Mouse (Mus musculus): Measurements from ENCODE around the gene Tns1.

The Tns1 gene

GRCm38 (mm10) chr1:74031771-74032609 is 92.3 kb downstream of the Tns1 start:
- DNase-seq, result no peak

DNA sequence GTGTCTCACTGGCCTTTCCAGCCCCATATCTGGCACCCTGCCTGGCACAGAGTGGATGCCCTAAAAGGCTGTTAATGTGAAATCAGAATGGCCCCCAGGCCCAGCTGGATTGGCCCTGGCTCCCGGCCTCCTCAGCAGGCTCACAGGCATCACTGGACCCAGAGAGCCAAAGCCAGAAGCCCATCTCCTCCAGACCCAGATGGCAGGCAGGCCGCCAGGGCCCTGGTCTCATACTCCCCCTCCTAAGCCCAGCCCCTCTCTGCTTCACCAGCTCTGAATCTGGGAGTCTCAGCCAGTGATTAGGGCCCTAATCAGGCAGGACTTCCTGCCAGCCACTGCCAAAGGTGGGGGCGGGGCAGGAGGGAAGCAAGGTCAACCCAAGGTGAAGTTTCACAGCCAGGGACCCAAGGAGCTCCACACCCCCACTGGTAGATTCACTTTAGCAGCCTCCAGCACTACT is 93.3 kb downstream of the Tns1 start:
- peak; percentile 58 for DNase-seq

GRCm38 (mm10) chr1:74030285-74030684 is 94.0 kb downstream of the Tns1 start:
- DNase-seq, result no peak

DNA sequence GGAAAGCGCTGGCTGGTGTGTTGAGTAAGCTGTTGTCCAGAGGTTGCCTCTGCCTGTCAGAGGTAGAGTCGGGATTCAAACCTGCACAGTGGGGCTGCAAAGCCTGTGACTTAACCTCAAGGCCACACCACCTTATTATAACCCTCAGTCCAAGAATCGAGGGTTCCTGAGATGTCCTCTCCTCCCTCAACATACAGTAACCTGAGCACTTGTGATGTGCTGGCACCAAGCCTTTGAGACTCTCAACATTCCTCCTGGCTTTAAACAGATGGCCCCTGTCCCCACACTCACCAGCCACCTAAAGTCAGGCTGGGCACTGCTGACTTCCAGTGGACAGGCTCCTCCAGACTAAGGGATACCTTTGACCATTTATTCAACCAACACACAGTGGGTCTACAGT is 94.6 kb downstream of the Tns1 start:
- no peak for DNase-seq

- DNase-seq, result no peak
These were observed 95.4 kb downstream of the Tns1 start for GRCm38 (mm10) chr1:74028881-74029266.

- DNase-seq, result no peak
These were observed 96.0 kb downstream of the Tns1 start for GRCm38 (mm10) chr1:74028118-74028880.

DNA sequence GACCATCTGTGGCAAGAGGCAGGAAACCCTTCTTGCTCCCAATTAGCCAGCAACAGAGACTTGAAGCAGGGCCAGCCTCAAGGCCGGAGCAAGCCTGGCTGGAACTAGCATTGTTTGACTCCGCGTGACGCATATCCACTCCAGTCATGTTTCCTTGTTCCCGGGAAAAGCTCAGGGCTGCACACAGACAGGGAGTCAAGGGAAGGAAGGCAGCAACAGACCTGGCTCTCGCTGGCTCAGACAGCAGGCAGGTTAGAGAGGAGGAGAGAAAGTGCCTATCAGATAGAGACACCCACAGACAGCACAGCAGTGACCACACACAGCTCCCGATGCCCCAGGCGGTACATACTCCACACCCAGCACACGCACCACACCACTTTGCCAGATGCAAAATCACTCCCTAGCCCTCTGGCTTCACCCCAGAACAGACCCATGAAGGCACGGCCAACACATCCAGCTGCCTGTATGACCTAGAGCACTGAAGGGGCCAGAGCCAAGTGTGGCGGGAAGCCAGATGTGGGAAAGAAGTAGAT is 96.6 kb downstream of the Tns1 start:
- DNase-seq, result peak; percentile 25

- no peak for DNase-seq
These were observed 97.5 kb downstream of the Tns1 start for GRCm38 (mm10) chr1:74026703-74027195.

DNA sequence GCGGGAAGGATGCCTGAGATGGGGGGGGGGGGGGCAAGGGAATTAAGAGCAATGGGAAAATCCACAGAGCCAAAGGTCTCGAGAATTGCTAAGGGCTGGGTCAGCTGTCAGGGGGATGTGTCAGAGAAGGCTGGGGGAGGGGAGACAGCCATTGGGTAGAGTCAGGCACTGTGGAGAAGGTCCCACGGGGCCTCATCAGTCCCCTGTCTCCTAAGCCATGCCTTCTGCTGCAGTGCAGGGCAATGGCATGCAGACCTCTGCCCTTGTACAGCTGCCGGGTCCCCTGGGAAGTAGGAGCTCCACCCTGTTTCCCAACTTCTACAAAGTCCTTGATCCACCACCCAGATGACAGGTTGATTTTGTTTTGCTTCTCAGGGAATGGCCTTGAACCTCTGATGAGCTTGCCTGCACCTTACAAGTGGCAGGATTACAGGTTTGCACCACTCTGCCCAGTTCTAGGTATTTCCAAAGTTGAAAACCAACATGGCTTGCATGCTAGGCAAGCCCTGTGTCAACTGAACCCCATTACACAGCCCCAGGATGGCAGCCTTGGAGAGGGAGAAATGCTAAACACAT is 98.5 kb downstream of the Tns1 start:
- DNase-seq, result no peak

DNA sequence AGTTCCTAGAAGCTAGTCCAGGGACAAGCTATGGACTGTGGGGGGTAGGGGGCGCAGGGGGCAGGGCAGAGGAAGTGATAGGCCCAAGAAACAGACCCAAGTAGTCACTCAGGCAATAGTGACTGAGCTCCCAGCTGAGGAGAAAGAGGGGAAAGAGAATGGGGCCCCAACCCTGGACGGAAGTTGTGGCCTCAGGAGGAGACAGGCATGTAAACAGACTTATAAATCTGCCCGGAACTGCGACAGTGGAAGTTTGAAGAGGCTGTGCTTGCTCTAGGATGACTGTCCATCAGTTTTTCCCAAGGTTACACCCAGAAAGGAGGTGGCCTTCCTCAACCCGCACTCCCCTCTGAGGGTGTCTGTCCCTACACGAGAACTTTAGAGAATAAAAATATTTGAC is 99.0 kb downstream of the Tns1 start:
- DNase-seq, result no peak

DNA sequence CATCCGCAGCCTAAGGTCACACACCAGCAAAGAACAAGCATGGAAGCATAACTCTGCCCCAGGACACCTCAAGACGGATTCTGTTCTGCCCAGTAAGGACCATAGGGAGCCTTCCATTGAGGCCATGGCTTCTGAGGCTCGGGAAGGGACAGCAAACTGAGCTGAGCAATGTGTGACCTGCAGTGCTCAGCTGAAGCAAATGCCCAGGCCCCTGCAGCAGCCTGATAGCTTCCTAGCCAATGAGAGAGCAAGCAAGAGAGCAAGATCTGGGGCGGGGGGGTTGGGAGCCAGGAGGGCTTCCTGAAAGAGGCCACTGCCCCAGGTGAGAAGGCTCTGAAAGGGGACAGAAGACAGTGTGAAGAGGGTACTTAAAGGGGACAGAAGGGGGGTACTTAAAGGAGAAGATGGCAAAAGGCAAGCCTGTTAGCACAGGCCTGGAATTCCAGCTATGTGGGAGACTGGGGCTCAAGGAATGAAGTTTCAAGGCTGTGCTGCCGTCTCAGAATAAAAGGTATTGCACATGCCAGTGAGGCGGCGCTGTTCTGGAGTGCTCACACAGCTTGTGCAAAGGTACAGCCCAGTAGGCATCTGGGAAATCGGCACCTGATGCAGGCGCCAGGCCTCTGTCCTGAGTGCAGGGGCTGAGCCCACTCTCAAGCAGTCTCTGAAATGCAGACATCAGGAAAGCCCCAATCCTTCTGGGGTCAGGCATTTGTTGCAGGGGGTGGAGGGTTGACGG is 99.6 kb downstream of the Tns1 start:
- DNase-seq, result no peak

DNA sequence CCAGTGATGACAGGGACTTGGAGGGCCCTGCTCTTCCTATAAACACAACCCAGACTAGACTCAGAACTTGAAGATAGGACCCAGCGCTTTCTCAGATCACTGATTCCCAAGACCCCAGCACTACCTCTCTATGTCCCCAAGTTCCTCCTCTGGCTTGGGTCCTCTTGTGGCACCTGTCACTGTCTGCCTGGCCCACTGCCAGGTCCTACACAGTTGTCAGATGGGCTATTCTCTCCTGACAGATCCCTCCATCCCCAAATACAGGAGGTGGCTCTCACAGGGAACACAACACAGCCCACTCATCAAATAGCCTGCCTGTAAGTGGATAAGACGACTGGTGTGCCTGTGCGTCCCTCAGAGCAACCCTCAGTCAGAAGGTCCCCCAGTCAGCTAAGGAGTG is 101.3 kb downstream of the Tns1 start:
- no peak for DNase-seq

GRCm38 (mm10) chr1:74022536-74022935 is 101.7 kb downstream of the Tns1 start:
- no peak for DNase-seq

- no peak for DNase-seq
These were observed 104.0 kb downstream of the Tns1 start for GRCm38 (mm10) chr1:74020235-74020634.

GRCm38 (mm10) chr1:74017399-74018172 is 106.7 kb downstream of the Tns1 start:
- no peak for DNase-seq

- no peak for DNase-seq
These were observed 107.6 kb downstream of the Tns1 start for GRCm38 (mm10) chr1:74016618-74017017.

- DNase-seq, result no peak
These were observed 108.6 kb downstream of the Tns1 start for GRCm38 (mm10) chr1:74015513-74016234.

DNA sequence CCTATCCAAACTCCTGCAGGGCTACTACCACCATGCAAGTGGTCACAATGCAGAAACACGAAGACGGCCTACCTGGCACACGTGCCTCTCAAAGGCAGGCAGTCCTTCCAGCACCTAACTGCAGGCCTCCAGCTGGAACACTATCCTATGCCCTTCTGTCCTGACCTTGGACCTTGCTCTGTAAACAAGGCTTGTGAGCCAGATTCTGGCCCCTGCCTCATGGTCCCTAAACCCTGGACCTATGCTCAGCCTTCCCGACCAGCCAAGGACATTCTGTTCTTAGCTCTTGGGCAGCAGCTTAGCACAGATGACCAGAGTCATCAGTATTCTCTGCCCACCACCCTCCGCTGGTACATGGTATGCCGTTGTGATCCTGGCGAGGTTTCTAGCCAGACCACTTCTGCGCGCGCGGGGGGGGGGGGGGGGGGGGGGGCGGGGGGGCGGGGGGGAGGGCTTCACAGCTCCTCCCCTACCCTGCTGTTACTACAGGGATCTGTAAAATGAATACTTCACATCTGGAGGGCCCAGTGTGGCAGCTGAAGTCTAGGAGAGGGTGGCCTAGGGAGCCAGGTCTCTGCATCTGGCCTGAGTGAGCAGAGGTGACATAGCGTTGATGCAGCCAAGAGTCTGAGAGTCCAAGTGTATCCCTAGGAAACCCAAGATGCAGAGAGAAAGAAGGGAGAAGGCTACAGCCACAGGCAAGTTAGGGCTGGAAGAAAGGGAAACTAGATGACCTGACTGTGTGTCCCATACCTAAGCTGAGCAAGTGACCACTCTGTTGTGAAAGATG is 109.5 kb downstream of the Tns1 start:
- peak; percentile 18 for DNase-seq

DNA sequence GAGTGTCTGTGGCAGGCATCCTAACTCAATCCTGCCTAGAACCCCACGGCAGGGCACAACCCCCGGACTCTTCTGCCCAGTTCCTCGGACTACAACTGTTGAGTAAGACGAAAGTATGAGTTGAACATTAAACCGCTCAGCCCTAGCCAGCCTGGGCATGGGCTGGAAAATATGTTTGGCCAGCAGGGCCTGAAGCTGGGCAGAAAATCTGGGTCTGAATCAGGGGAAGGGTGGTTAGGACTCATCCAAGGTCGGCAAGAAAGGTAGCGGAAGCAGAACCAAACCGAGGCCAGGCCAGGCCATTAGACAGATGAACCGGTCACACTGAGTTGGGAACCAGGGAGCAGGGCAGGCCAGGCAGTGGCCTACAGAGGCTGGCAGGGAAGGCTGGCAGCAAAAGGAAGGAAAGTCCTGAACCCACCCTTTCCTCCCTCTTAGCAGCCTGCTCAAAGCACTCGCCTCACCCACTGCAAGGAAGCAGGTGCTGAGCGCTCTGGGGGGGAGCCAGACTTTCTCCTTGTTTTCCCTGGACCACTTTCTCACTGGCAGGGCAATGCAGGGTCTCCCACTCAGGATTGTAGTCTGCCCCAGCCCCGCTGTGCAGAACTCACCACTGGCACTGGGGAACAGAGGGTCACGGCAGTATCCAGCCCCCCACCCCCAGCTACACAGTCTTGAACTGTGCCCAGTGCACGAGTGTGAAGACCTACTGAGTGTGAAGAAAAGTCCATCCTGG is 110.8 kb downstream of the Tns1 start:
- DNase-seq, result no peak

All from liver (tissue).